8 mouse cellular contexts compared by ENCODE assay signal in genomic region chr3:127257279-127257925, GRCm38 (mm10).
DNase-seq lines count a peak whose midpoint lies in the region; ATAC-seq and TF ChIP-seq lines count a peak whose summit lies in the region.

No protein-coding gene starts in this region.

- intact Hi-C loops in left cerebral cortex, postnatal 4 days (cut with DNase I), result no loop called here

- H3K4me3 ChIP-seq in midbrain, embryonic 13.5 days (replicated peaks), result peak overlapping the region; percentile 42
- peak overlapping the region; percentile 43 for H3K4me3 ChIP-seq in stomach, postnatal 0 days (ENCODE audit: low read depth, low read length)

- TF ChIP-seq EP300 in stomach, postnatal 0 days (optimal IDR thresholded peaks at IDR 0.05), result peak; percentile 25

- peaks cover 40% of the 10 kb centered on the region for H3K4me1 ChIP-seq in midbrain, embryonic 13.5 days (replicated peaks)
- H3K4me1 ChIP-seq in stomach, postnatal 0 days (replicated peaks; ENCODE audit: control insufficient read depth, insufficient read depth), result no peaks in the 10 kb centered on the region

- no peak for TF ChIP-seq CTCF in stomach, postnatal 0 days (IDR thresholded peaks at IDR 0.05; ENCODE audit: low read depth)

- no peaks in the 10 kb centered on the region for H3K27me3 ChIP-seq in midbrain, embryonic 13.5 days
- H3K27me3 ChIP-seq in stomach, postnatal 0 days (ENCODE audit: control insufficient read depth, insufficient read depth, low read length), result no peaks in the 10 kb centered on the region

- H3K4me2 ChIP-seq in midbrain, embryonic 13.5 days (replicated peaks), result peak overlapping the region; percentile 58
- H3K4me2 ChIP-seq in stomach, postnatal 0 days (replicated peaks; ENCODE audit: low read depth), result peak overlapping the region; percentile 67

- H3K27ac ChIP-seq in midbrain, embryonic 13.5 days, result peak overlapping the region; percentile 84
- H3K27ac ChIP-seq in stomach, postnatal 0 days (replicated peaks), result peak overlapping the region; percentile 61

- H3K9ac ChIP-seq in midbrain, embryonic 13.5 days (replicated peaks), result peak overlapping the region; percentile 37
- peak overlapping the region; percentile 52 for H3K9ac ChIP-seq in stomach, postnatal 0 days (ENCODE audit: low read length)

- H3K36me3 ChIP-seq in midbrain, embryonic 13.5 days, result no peaks in the 10 kb centered on the region
- H3K36me3 ChIP-seq in stomach, postnatal 0 days (ENCODE audit: control insufficient read depth, insufficient read depth, low read length), result no peaks in the 10 kb centered on the region

- H3K9me3 ChIP-seq in midbrain, embryonic 13.5 days, result no peaks in the 10 kb centered on the region
- no peaks in the 10 kb centered on the region for H3K9me3 ChIP-seq in stomach, postnatal 0 days (ENCODE audit: control insufficient read depth, low read length)

- peak; percentile 94 for ATAC-seq in midbrain, embryonic 13.5 days
- ATAC-seq in stomach, postnatal 0 days (ENCODE audit: low FRiP score, low TSS enrichment), result peak; percentile 92
- ATAC-seq in megakaryocyte progenitor cell, adult 5-6 weeks (replicated peaks; ENCODE audit: poor library complexity), result no peak

- under 1% methylated on average over 13 of the region's 13 CpGs for WGBS in midbrain, embryonic 13.5 days
- 0% methylated on average over 13 of the region's 13 CpGs for WGBS in stomach, postnatal 0 days

- DNase-seq in adrenal gland, adult 18-20 months (ENCODE audit: low spot score in 2 of 2), result peak; percentile 3 to 29
- peak; percentile 75 for DNase-seq in embryo, embryonic 11.5 days (ENCODE audit: low read depth, low spot score)
- peak; percentile 59 to 73 for DNase-seq in heart, adult 18-20 months
- peak; percentile 36 for DNase-seq in kidney, adult 11 months
- peak; percentile 34 for DNase-seq in left cerebral cortex, postnatal 4 days
- DNase-seq in stomach, postnatal 0 days (ENCODE audit: low spot score), result peak; percentile 66

Comparison
In these comparisons a context has a peak if more than half of its experiments do, and no peak if none do; other contexts are left out.
1. DNase-seq: peak in every context shown above with its lines; median percentile 75 in embryo, embryonic 11.5 days; 66 in heart, adult 18-20 months; 66 in stomach, postnatal 0 days; 36 in kidney, adult 11 months; 34 in left cerebral cortex, postnatal 4 days; 16 in adrenal gland, adult 18-20 months.